Mouse (Mus musculus) limb, embryonic 11.5 days (tissue): ENCODE data around the gene Gng5. TPM values are rescaled to one million over a fixed set of nuclear protein-coding genes. Genes with fewer than 3 reads are reported as not detected.

Experiments
- polyA plus RNA-seq: library from polyadenylated mRNA; unstranded; fragments of >200 nt; fragmentation: Nextera tagmentation; extraction: Ambion mirVana; gene quantifications from 2 replicates; pipeline ENCODE4 v1.2.1, GENCODE M21; 2014

The Gng5 gene
- polyA plus RNA-seq, 1 experiment from 2014 or later = 1,227 TPM

Other genes starting within 250 kb of the Gng5 start
- 21.4 and 23.1 TPM in 2 replicates for gene Ssx2ip, start 95.2 kb upstream of the Gng5 start, polyA plus RNA-seq
- 5.7 and 7.1 TPM in 2 replicates for gene Ctbs, start 50.0 kb upstream of the Gng5 start, polyA plus RNA-seq
- gene Spata1, start 54 bp upstream of the Gng5 start, polyA plus RNA-seq = 6.4 and 9.6 TPM in 2 replicates
- 72.5 and 74.7 TPM in 2 replicates for gene Rpf1, start 21.6 kb downstream of the Gng5 start, polyA plus RNA-seq
- gene Uox, start 70.6 kb downstream of the Gng5 start, polyA plus RNA-seq = not detected in 2 replicates
- gene Dnase2b, start 115.8 kb downstream of the Gng5 start, polyA plus RNA-seq = not detected in 2 replicates
- not detected in 2 replicates for gene 4930503B20Rik, start 151.5 kb downstream of the Gng5 start, polyA plus RNA-seq
- gene Samd13, start 185.8 kb downstream of the Gng5 start, polyA plus RNA-seq = 0.57 and 1.3 TPM in 2 replicates